Mouse (Mus musculus): Measurements from ENCODE around the gene Shisa5. TPM values are rescaled to one million over a fixed set of nuclear protein-coding genes. Genes with fewer than 3 reads are reported as not detected.

Shisa5 gene
- polyA plus RNA-seq, 1 experiment, result 201 TPM

Other genes with a start within 250 kb of the Shisa5 start
- gene Nckipsd, start 230.2 kb upstream of the Shisa5 start, polyA plus RNA-seq (2012; rRNA removed), result 10.2 and 11.7 TPM in 2 replicates
- 0.19 and 0.23 TPM in 2 replicates for gene Celsr3, start 212.2 kb upstream of the Shisa5 start, polyA plus RNA-seq (2012; rRNA removed)
- gene Slc26a6, start 185.3 kb upstream of the Shisa5 start, polyA plus RNA-seq (2012; rRNA removed), result 9.7 and 9.8 TPM in 2 replicates
- not detected in 2 replicates for gene Tmem89, start 123.9 kb upstream of the Shisa5 start, polyA plus RNA-seq (2012; rRNA removed)
- 278 and 302 TPM in 2 replicates for gene Uqcrc1, start 101.9 kb upstream of the Shisa5 start, polyA plus RNA-seq (2012; rRNA removed)
- gene Col7a1, start 85.0 kb upstream of the Shisa5 start, polyA plus RNA-seq (2012; rRNA removed), result 3.3 and 4.7 TPM in 2 replicates
- 0.43 and 0.51 TPM in 2 replicates for gene Ucn2, start 52.6 kb upstream of the Shisa5 start, polyA plus RNA-seq (2012; rRNA removed)
- gene Pfkfb4, start 46.8 kb upstream of the Shisa5 start, polyA plus RNA-seq (2012; rRNA removed), result 16.3 and 19.4 TPM in 2 replicates
- gene Trex1, start 21.2 kb downstream of the Shisa5 start, polyA plus RNA-seq (2012; rRNA removed), result 37.3 and 41.4 TPM in 2 replicates
- gene Atrip, start 35.6 kb downstream of the Shisa5 start, polyA plus RNA-seq (2012; rRNA removed), result 17.1 and 17.6 TPM in 2 replicates
- gene Ccdc51, start 43.9 kb downstream of the Shisa5 start, polyA plus RNA-seq (2012; rRNA removed), result 10.9 and 14.0 TPM in 2 replicates
- 118 and 126 TPM in 2 replicates for gene Tma7, start 44.0 kb downstream of the Shisa5 start, polyA plus RNA-seq (2012; rRNA removed)
- 19.9 and 26.2 TPM in 2 replicates for gene Plxnb1, start 56.8 kb downstream of the Shisa5 start, polyA plus RNA-seq (2012; rRNA removed)
- gene Fbxw21, start 123.5 kb downstream of the Shisa5 start, polyA plus RNA-seq (2012; rRNA removed), result not detected in 2 replicates
- gene Fbxw13, start 157.4 kb downstream of the Shisa5 start, polyA plus RNA-seq (2012; rRNA removed), result not detected in 2 replicates
- 0.06 TPM in 1 of 2 replicates, not detected in the other for gene Fbxw20, start 196.2 kb downstream of the Shisa5 start, polyA plus RNA-seq (2012; rRNA removed)
- 0.07 and 0.09 TPM in 2 replicates for gene Fbxw14, start 249.1 kb downstream of the Shisa5 start, polyA plus RNA-seq (2012; rRNA removed)

Measured in urinary bladder, adult 2 months (tissue).